Mouse (Mus musculus) forebrain, embryonic 12.5 days (tissue): ENCODE results near the gene Synj1. TPM values are rescaled to one million over a fixed set of nuclear protein-coding genes. Genes with fewer than 3 reads are reported as not detected.

Experiments used
- ATAC-seq: fragments of 200-750 bp; cut with Nextera tagmentation; 2 replicates; pipeline ENCODE4 v1.8.0; 2017; ENCODE audit warnings: moderate TSS enrichment; ENCODE audit not compliant: low FRiP score
- H3K27ac ChIP-seq: fragments of 300-500 bp; sonication (generic); 2 replicates; pipeline ENCODE4 v1.5.1; 2016; ENCODE audit warnings: mild to moderate bottlenecking
- H3K27me3 ChIP-seq: fragments of 300-500 bp; sonication (generic); 2 replicates; pipeline ENCODE4 v1.6.1; 2016; ENCODE audit warnings: mild to moderate bottlenecking
- H3K36me3 ChIP-seq: fragments of 300-500 bp; sonication (generic); replicated peaks from 2 replicates; pipeline ENCODE4 v1.6.1; 2016; ENCODE audit warnings: mild to moderate bottlenecking
- H3K4me1 ChIP-seq: fragments of 300-500 bp; sonication (generic); 2 replicates; pipeline ENCODE4 v1.6.1; 2016
- H3K4me2 ChIP-seq: fragments of 300-500 bp; sonication (generic); 2 replicates; pipeline ENCODE4 v1.6.1; 2016; ENCODE audit warnings: mild to moderate bottlenecking, moderate library complexity
- H3K4me3 ChIP-seq: fragments of 300-500 bp; sonication (generic); replicated peaks from 2 replicates; pipeline ENCODE4 v1.5.1; 2016; ENCODE audit warnings: mild to moderate bottlenecking
- H3K9ac ChIP-seq: fragments of 300-500 bp; sonication (generic); 2 replicates; pipeline ENCODE4 v1.6.1; 2016; ENCODE audit warnings: mild to moderate bottlenecking
- H3K9me3 ChIP-seq: fragments of 300-500 bp; sonication (generic); 2 replicates; pipeline ENCODE4 v1.6.1; 2016
- WGBS: fragments of 180-500 bp; shearing (Covaris S2); methylation state at CpG from one replicate; pipeline ENCODE4 v1.1.7; 2016; 5-methylcytosine and 5-hydroxymethylcytosine counted together
- polyA plus RNA-seq: library from polyadenylated mRNA; unstranded; fragments of >200 nt; fragmentation: Nextera tagmentation; extraction: Ambion mirVana; gene quantifications from 2 replicates; pipeline ENCODE4 v1.2.1, GENCODE M21; 2016

The Synj1 gene
- 25.2 and 26.6 TPM in 2 replicates for polyA plus RNA-seq

GRCm38 (mm10) chr16:91011021-91011683 lies at the start of gene Synj1:
Gene Synj1, minus strand, starts transcription at chr16:91011308.
- H3K4me2 ChIP-seq = peak within 1 kb of the TSS; percentile 76

GRCm38 (mm10) chr16:91057741-91058140 lies 46.6 kb upstream of the Synj1 start:
- Histone ChIP-seq H3K9me3 (no peaks in the 10 kb centered on the region), H3K27me3 (peaks cover 11% of the 10 kb centered on the region; the same call in 1 of the 2 replicates), H3K27ac (no peak overlapping the region), H3K4me3 (no peak overlapping the region), H3K36me3 (no peaks in the 10 kb centered on the region), H3K9ac (no peak overlapping the region), H3K4me1 (no peaks in the 10 kb centered on the region), H3K4me2 (no peak overlapping the region)
- 85% methylated on average over 6 of the region's 6 CpGs for WGBS
- ATAC-seq = no peak

More at GRCm38 (mm10) chr16:91011021-91011683, at the start of gene Synj1:
- WGBS = under 1% methylated on average over 49 of the region's 66 CpGs
- H3K27me3 ChIP-seq = no peaks in the 10 kb centered on the region
- ATAC-seq = peak; percentile 96
- peaks cover 23% of the 10 kb centered on the region for H3K36me3 ChIP-seq
- H3K9me3 ChIP-seq = no peaks in the 10 kb centered on the region
- peak within 1 kb of the TSS; percentile 91 for H3K27ac ChIP-seq
- H3K4me1 ChIP-seq = peaks cover 24% of the 10 kb centered on the region
- H3K9ac ChIP-seq = peak within 1 kb of the TSS; percentile 89
- H3K4me3 ChIP-seq = peak within 1 kb of the TSS; percentile 95

- H3K9ac ChIP-seq = no peak overlapping the region
- 87% methylated on average over 4 of the region's 4 CpGs for WGBS
Measured at GRCm38 (mm10) chr16:91057261-91057660, 46.2 kb upstream of the Synj1 start.

GRCm38 (mm10) chr16:91056043-91056821 lies 45.1 kb upstream of the Synj1 start:
- Histone ChIP-seq H3K9ac (no peak overlapping the region), H3K4me1 (no peaks in the 10 kb centered on the region), H3K36me3 (no peaks in the 10 kb centered on the region), H3K4me2 (no peak overlapping the region), H3K9me3 (no peaks in the 10 kb centered on the region), H3K27ac (no peak overlapping the region), H3K27me3 (peaks cover 11% of the 10 kb centered on the region; the same call in 1 of the 2 replicates), H3K4me3 (no peak overlapping the region)
- no peak for ATAC-seq
- WGBS = 50% methylated on average over 16 of the region's 16 CpGs

More at GRCm38 (mm10) chr16:91057261-91057660, 46.2 kb upstream of the Synj1 start:
- Histone ChIP-seq H3K4me3 (no peak overlapping the region), H3K9me3 (no peaks in the 10 kb centered on the region), H3K27me3 (peaks cover 11% of the 10 kb centered on the region; the same call in 1 of the 2 replicates), H3K4me2 (no peak overlapping the region), H3K36me3 (no peaks in the 10 kb centered on the region), H3K4me1 (no peaks in the 10 kb centered on the region), H3K27ac (no peak overlapping the region)
- no peak for ATAC-seq

- no peak overlapping the region for H3K9ac ChIP-seq
- H3K27me3 ChIP-seq = peaks cover 11% of the 10 kb centered on the region; the same call in 1 of the 2 replicates
- WGBS = 89% methylated on average over 5 of the region's 5 CpGs
- no peaks in the 10 kb centered on the region for H3K9me3 ChIP-seq
- no peaks in the 10 kb centered on the region for H3K4me1 ChIP-seq
- H3K27ac ChIP-seq = no peak overlapping the region
- H3K4me2 ChIP-seq = no peak overlapping the region
- no peak overlapping the region for H3K4me3 ChIP-seq
- no peak for ATAC-seq
- no peaks in the 10 kb centered on the region for H3K36me3 ChIP-seq
Measured at GRCm38 (mm10) chr16:91055150-91055549, 44.0 kb upstream of the Synj1 start.

GRCm38 (mm10) chr16:91053599-91053998 lies 42.5 kb upstream of the Synj1 start:
- Histone ChIP-seq H3K36me3 (no peaks in the 10 kb centered on the region), H3K4me3 (no peak overlapping the region), H3K4me1 (no peaks in the 10 kb centered on the region), H3K4me2 (no peak overlapping the region), H3K9ac (no peak overlapping the region), H3K27ac (no peak overlapping the region), H3K27me3 (peaks cover 16% of the 10 kb centered on the region), H3K9me3 (no peaks in the 10 kb centered on the region)
- ATAC-seq = no peak
- WGBS = 54% methylated on average over 8 of the region's 8 CpGs

GRCm38 (mm10) chr16:91045511-91045910 lies 34.4 kb upstream of the Synj1 start:
- Histone ChIP-seq H3K27me3 (peaks cover 6% of the 10 kb centered on the region; the same call in 1 of the 2 replicates), H3K9me3 (no peaks in the 10 kb centered on the region), H3K27ac (no peak overlapping the region), H3K9ac (no peak overlapping the region), H3K4me3 (peak overlapping the region; percentile 98; the same call in 1 of the 2 replicates), H3K4me1 (peaks cover 13% of the 10 kb centered on the region), H3K36me3 (peaks cover 7% of the 10 kb centered on the region), H3K4me2 (peak overlapping the region; percentile 67; the same call in 1 of the 2 replicates)
- ATAC-seq = no peak
- WGBS = 60% methylated on average over 8 of the region's 8 CpGs

- Histone ChIP-seq H3K9ac (peak within 1 kb of the TSS; percentile 96), H3K27me3 (0 out of 2 replicates have a peak, but pooled peaks cover 3% of the 10 kb centered on the region), H3K27ac (peak within 1 kb of the TSS; percentile 98), H3K36me3 (peaks cover 12% of the 10 kb centered on the region), H3K9me3 (no peaks in the 10 kb centered on the region), H3K4me2 (peak within 1 kb of the TSS; percentile 67), H3K4me1 (peaks cover 13% of the 10 kb centered on the region), H3K4me3 (peak within 1 kb of the TSS; percentile 98)
- peak; percentile 98 for ATAC-seq
- WGBS = 2% methylated on average over 70 of the region's 70 CpGs
Measured at GRCm38 (mm10) chr16:91044270-91045182, 33.4 kb upstream of the Synj1 start, which contains the start of gene Paxbp1. Gene Paxbp1, minus strand, starts transcription at chr16:91044543.

GRCm38 (mm10) chr16:91043461-91044248 lies 32.5 kb upstream of the Synj1 start:
- H3K4me3 ChIP-seq = peak overlapping the region; percentile 98
- H3K27me3 ChIP-seq = 0 out of 2 replicates have a peak, but pooled peaks cover 2% of the 10 kb centered on the region
- H3K27ac ChIP-seq = peak overlapping the region; percentile 98
- H3K9ac ChIP-seq = peak overlapping the region; percentile 96
- H3K36me3 ChIP-seq = peaks cover 17% of the 10 kb centered on the region
- no peaks in the 10 kb centered on the region for H3K9me3 ChIP-seq
- 0% methylated on average over 54 of the region's 63 CpGs for WGBS
- H3K4me2 ChIP-seq = peak overlapping the region; percentile 67
- ATAC-seq = peak; percentile 76
- H3K4me1 ChIP-seq = peaks cover 13% of the 10 kb centered on the region

- 80% methylated on average over 1 of the region's 1 CpGs for WGBS
- H3K4me2 ChIP-seq = peak overlapping the region; percentile 67
- no peaks in the 10 kb centered on the region for H3K9me3 ChIP-seq
- H3K27ac ChIP-seq = no peak overlapping the region
- peaks cover 27% of the 10 kb centered on the region for H3K36me3 ChIP-seq
- H3K9ac ChIP-seq = peak overlapping the region; percentile 57
- peaks cover 13% of the 10 kb centered on the region for H3K4me1 ChIP-seq
- no peak for ATAC-seq
- H3K4me3 ChIP-seq = peak overlapping the region; percentile 98
- no peaks in the 10 kb centered on the region for H3K27me3 ChIP-seq
Measured at GRCm38 (mm10) chr16:91042640-91043039, 31.5 kb upstream of the Synj1 start.

GRCm38 (mm10) chr16:91035866-91036265 lies 24.8 kb upstream of the Synj1 start:
- H3K4me1 ChIP-seq = no peaks in the 10 kb centered on the region
- H3K4me3 ChIP-seq = no peak overlapping the region
- 91% methylated on average over 10 of the region's 10 CpGs for WGBS
- H3K27me3 ChIP-seq = no peaks in the 10 kb centered on the region
- no peak overlapping the region for H3K4me2 ChIP-seq
- no peaks in the 10 kb centered on the region for H3K9me3 ChIP-seq
- H3K36me3 ChIP-seq = peaks cover 80% of the 10 kb centered on the region
- H3K27ac ChIP-seq = no peak overlapping the region
- no peak overlapping the region for H3K9ac ChIP-seq
- ATAC-seq = no peak
